Mouse (Mus musculus) adipocyte (in vitro differentiated cells): ENCODE measurements around the gene Gpr15.

Experiments
- DNase-seq: peaks from one replicate; pipeline ENCODE4 v3.0.0-alpha.2; 2016; ENCODE audit warnings: low spot score

The Gpr15 gene

DNA sequence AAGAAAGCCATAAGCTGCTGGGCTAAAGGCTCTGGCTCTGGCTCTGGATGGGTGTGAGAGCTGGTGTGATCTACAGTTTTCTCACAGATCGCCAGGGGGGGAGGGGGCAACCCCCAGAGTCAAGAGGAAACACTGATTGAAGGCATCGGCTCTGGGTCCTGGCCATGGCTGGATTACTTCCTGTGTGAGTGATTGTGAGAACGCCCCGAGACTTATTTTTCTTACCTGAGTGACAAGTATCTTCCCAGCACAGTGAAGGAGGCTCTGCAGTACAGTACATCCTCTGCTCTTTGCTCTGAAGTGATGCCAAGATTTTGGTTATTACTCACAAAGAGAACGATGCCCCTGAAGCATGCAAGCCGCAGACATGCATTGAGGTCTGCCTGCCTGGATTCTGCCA, 17.1 kb downstream of the Gpr15 start:
- no peak for DNase-seq

DNA sequence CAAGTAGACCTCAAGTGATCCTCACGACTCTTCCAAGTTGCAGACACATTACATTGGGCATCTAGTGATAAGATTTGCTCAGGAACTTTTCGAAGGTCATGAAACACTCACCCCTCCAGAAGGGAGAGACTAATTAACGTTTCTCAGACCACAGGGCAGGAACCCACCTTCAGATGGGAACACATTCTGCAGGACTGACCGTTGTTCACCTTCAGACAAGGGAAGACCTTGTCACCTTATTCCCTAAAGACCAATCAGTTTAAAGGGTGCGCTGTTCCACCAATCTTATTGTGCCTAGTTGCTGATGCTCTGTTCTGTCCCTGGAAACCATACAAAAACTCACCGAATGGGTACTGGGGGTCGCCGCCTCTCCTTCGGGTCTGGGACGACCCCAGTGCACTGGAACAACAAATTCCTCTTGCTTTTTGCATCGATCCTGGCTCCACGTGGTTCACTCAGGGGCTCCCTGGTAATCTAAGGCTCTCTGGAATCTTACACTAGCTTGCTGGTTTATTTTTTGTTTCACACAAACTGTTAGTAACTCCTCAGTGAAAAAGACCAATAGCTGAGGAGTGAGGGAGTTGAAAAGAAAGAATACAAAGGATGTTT, 17.9 kb downstream of the Gpr15 start:
- no peak for DNase-seq

DNA sequence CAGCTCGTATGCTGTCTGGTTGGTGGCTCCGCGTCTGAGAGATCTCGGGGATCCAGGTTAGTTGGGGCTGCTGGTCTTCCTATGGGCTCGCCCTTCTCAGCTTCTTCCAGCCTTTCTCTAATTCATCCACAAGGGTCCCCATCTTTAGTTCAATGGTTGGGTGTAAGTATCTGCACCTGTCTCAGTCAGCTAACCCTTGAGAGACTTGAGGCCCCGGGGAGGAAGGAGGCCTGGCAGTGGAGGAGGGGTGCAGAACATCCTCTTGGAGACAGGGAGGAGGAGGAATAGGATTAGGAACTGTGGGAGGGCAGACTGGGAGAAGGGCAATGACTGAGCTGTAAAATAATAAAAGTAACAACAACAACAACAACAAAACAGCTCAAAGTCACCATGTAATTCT, 18.7 kb downstream of the Gpr15 start:
- DNase-seq, result no peak

- DNase-seq, result no peak
Observed at GRCm38 (mm10) chr16:58697261-58697660, 21.6 kb downstream of the Gpr15 start.

DNA sequence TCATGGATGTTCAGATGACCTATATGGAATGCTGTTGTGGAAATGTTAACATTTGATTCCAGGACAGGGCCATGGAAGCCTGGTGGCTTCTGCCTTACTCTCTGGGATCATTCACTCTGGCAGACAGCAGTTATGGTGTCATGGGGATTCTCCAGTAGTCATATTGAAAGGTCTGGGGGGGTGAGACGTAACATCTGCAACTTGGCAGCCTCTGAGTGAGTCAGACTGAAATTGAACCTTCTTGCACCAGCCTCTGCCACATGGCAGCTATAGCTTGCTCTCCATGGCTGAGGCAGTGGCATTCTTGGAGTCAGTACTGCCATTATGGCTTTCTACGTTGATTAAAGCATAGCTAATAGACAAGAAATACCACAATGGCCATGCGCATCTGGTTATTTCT, 22.1 kb downstream of the Gpr15 start:
- DNase-seq, result no peak

DNA sequence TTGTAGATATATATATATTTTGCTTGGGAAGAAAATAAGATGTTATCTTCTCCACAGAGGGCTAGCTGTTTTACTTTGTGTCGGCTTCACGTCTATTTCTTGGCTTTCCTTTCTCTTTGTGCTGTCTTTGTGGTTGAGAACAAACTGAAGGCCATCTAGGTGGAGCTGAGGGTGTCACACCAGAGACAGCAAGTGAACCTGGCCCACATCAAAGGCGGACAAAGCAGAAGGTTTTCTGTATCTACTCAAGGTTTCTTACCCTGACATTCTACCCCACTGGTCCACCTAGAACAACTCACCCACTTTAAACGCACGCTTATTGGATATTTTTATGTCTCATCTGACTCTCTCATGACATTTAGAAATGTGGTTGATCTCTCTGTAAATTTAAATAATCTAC, 24.8 kb downstream of the Gpr15 start:
- no peak for DNase-seq

DNA sequence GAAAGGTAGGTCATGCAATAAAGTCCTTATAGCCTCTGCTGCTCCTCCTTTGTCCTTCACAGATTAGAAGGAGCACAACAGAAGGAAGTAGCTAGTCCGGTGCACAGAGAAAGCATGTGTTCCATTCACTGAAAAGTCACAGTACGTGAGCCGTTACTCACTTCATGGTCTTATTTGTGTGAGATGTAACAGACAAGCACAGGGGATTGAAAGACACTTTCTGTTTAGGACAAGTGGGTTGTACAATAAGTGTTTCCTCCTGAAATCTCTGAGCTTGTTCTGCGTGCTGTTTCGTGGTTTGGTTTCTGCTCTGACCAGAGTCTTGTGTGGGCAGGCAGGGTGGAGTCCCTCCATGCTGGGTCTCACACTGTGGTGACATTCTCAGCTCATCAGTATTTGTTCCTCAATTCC, 28.5 kb downstream of the Gpr15 start:
- DNase-seq, result no peak

GRCm38 (mm10) chr16:58689555-58690169, 29.2 kb downstream of the Gpr15 start:
- no peak for DNase-seq

DNA sequence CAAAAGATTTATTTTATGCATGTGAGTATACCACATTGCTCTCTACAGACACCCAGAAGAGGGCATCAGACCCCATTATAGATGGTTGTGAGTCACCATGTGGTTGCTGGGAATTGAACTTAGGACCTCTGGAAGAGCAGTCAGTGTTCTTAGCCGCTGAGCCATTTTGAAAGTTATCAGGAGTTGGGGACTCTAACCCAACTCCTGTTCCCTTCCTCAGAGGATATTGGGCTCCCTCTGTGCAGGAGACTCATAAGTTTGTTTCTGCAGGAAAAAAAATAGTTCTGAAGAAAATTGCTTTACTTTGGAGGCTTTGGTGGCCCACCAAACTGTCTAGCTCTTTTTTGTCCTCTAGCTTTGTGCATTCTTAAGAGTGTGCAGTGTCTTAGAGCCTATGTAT, 30.3 kb downstream of the Gpr15 start:
- DNase-seq, result no peak

GRCm38 (mm10) chr16:58685548-58686537, 33.0 kb downstream of the Gpr15 start:
- no peak for DNase-seq

DNA sequence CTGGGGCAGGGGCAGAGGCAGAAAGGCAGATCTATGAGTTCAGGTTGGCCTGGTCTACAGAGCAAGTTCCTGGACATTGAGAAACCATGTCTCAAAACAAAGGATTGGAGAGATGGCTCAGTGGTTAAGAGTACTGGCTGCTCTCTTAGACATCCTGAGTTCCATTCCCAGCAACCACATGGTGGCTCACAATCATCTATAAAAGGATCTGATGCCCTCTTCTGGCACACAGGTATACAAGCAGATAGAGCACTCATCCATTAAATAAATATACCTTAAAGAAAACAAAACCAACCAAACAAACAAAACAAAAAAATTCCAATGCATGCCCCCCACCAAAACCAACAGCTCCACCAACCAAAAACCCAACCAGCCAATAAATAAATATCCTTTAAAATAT, 34.3 kb downstream of the Gpr15 start:
- DNase-seq, result no peak

DNA sequence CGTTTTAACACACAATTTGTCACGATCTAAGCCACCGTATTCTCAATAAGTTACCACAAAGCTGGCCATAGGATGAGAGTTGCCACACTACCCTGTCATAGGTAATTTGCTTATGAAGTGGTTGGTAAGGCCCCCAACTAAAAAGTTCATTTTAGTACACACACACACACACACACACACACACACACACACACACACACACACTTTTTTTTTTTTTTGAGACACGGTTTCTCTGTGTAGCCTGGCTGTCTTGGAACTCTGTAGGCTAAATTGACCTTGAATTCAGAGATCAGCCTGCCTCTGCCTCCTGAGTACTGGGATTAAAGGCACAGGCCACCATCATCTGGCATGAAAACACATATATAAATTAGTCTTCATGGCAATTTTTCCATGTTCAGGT, 35.0 kb downstream of the Gpr15 start:
- no peak for DNase-seq

DNA sequence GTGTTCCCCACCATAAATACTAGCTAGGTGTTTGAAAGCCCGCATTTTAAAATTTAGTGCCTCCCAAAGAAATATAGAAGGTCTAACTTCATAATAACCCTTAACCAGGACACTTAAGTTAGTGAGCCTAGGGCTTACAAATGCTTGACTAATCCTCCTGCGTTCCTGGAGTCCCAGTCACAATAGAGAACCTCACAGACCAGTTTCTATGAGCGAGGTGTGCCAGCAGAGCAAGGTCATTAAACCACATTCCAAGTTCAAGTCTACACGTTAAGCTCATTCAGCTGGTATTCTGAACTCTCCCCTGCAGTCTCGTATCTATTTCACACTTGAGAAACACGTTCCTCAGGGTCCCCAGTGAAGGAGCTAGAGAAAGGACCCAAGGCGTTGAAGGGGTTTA, 36.0 kb downstream of the Gpr15 start:
- DNase-seq, result no peak

DNA sequence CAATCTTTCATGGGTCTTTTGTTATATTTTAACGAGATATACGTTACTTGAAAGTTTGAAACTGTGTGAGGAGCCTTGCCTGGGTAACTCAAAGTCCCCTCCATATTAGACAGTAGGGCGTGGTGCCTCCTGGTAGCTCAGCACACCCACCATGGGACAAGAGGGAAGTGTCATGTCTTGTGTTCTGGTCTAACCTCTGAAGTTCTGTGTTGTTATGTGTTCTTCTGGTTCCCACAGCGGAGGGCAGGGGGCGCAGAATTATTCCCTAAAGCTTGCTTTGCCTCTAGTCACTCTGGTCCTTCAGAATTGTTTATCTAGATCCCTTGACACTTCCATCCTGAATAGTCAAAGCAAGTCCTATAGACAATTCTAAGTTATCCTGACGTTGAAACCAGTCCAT, 36.8 kb downstream of the Gpr15 start:
- no peak for DNase-seq

GRCm38 (mm10) chr16:58678660-58679059, 40.2 kb downstream of the Gpr15 start:
- no peak for DNase-seq

DNA sequence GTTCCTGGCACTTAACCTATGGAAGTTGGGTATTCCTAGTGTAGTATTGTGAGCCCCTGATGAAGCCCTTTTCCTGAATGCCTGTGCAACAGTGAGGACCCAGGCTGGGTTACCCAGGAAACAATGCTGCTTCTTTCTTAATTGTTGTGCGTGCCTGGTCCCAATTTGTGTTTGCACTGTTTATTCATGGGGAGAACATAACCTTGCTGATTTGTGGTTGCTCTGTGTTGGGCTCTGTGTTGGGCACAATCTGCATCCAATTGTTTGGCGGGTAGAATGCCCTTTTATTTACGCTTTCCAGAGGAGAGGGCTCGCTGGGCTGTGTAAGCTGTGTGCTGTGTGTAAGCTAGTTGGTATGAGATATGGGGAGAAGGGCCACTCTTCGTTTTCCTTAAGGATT, 41.4 kb downstream of the Gpr15 start:
- DNase-seq, result no peak

DNA sequence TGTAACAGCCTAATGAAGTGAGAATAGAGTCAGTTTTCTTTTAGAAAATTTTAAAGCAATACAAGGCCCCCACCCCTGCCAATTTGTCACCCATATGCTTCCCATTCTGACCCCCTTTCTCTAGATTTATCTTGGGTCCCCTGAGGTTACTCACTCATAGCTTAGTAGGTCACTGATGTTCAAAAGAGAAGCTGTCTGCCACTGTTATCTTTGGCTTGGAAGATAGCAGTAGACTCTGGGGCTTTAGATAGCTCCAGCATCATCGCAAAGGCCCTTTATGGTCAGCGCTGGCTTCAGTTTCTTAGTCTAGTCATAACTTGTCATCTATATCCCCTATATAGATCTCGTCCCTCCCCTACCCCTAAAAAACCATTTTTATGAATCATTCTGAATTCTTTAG, 42.2 kb downstream of the Gpr15 start:
- DNase-seq, result no peak

DNA sequence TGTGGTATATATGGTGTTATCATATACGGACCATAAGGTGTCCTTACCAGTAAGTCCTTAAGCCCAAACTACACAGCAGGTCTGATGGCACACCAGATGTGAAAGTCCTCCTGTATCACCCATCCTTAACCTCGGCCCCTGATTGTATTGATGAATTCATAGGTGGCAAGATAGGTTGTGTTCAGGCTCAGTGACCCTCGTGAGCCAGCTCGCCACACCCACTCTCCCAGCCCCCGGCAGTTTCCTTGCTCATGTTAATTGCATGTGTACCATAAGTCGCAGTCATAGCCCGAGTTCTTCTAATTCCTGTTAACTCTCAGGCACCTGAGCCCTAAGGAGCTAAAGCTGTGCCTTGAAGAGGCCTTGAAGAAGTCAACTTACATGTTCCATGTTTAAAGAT, 42.7 kb downstream of the Gpr15 start:
- DNase-seq, result no peak

GRCm38 (mm10) chr16:58675256-58675655, 43.6 kb downstream of the Gpr15 start:
- DNase-seq, result no peak

DNA sequence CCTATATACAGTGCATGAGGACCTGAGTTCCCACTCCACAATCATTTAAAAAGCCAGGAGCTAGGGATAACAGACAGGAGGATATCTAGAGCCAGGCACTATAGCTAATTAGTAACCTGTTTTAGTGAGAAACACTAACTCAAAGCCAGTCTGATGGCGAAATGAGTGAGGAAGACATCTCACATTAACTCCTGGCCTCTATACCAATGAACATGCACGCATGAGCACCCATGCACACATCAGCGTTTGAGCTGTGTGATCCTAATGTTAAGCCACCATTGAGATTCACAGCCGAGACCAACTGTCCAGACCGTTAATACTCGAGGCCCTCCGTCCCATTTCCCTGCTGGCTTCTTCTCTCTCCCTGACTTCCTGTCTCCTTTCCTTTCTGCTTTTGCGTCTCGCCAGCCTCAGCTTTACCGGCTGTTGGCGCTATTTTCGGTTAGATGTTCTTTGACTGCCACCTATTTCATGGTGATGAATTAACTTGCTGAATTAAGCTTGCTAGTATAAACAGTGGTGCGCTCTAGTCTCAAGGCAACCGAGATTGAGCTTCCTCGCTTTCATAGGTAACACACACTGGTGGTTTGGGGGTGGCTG, 45.0 kb downstream of the Gpr15 start:
- no peak for DNase-seq

DNA sequence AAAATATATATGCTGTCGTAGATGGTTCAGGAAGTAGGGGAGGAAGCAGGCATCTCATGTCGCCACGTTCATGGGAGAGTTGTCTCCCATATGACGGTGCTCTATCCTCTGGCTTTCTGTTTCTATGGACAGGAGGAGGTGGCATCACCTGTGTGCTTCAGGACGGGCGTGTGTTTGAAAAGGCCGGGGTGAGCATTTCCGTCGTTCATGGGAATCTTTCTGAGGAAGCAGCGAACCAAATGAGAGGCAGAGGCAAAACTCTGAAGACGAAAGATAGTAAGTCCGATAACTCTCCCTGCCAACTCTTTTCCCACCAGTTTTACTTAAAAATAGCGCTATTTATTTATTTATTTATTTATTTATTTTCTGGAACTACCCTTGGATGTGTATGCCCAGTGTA, 46.5 kb downstream of the Gpr15 start:
- DNase-seq, result no peak

DNA sequence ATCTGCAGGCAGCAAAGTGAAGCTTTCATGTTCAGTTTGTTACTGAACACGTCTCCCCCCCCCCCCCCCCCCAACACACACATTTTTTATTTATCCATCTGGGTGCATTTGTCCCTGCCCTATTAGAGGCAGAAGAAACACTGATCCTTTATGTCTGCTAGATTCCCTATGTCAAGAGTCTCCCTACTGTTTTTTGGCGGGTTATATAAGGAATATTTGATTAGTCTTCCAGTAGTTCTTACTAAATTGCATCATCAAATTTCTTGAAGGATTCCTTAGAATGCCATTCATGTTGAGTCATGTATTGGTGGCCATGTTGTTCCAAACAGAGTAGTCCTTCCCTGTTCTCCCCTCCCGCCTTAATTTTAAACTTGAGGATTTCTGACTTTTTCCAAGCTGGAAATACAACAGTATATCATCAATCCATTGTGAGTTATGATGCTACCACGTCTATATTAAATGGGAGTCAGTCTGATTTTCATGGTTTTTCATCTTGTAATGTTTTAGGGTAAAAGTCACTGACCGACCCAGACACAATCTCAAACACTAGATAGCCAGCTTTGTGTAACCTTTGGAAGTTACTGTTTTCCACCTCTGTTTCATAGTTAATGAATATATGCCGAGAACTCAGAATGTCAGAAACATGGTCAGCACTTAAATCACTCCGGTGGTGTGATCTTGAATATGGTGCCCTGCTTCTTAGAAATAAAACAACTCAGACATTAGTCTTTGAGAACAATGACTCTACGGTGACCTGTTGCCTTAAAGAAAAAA, 47.5 kb downstream of the Gpr15 start:
- DNase-seq, result no peak
